Mouse (Mus musculus) hindbrain, embryonic 14.5 days (tissue): ENCODE measurements around the gene Fggy. TPM values are rescaled to one million over a fixed set of nuclear protein-coding genes. Genes with fewer than 3 reads are reported as not detected.
A peak's percentile ranks its signal among the peaks of the same experiment; 100 is the strongest.

ENCODE experiments used
- ATAC-seq: fragments of 200-750 bp; cut with Nextera tagmentation; 2 replicates; pipeline ENCODE4 v1.8.0; 2017; ENCODE audit warnings: moderate number of reproducible peaks, mild to moderate bottlenecking, moderate TSS enrichment, moderate library complexity; ENCODE audit not compliant: low FRiP score
- DNase-seq: peaks from one replicate; pipeline ENCODE4 v3.0.0-alpha.2; 2015; ENCODE audit warnings: low spot score
- H3K27ac ChIP-seq: fragments of 300-500 bp; sonication (generic); 2 replicates; pipeline ENCODE4 v1.5.1; 2014; ENCODE audit warnings: mild to moderate bottlenecking, moderate library complexity
- H3K27me3 ChIP-seq: fragments of 300-500 bp; sonication (generic); 2 replicates; pipeline ENCODE4 v1.6.1; 2014; ENCODE audit warnings: mild to moderate bottlenecking, low read length, mixed read lengths; ENCODE audit not compliant: control insufficient read depth, insufficient read depth
- H3K36me3 ChIP-seq: fragments of 300-500 bp; sonication (generic); replicated peaks from 2 replicates; pipeline ENCODE4 v1.6.1; 2014; ENCODE audit not compliant: control insufficient read depth, insufficient read depth
- H3K4me1 ChIP-seq: fragments of 300-500 bp; sonication (generic); replicated peaks from 2 replicates; pipeline ENCODE4 v1.6.1; 2014; ENCODE audit warnings: antibody characterized with exemption, low read length, mixed read lengths; ENCODE audit not compliant: control insufficient read depth, insufficient read depth
- H3K4me2 ChIP-seq: fragments of 300-500 bp; sonication (generic); replicated peaks from 2 replicates; pipeline ENCODE4 v1.6.1; 2014; ENCODE audit warnings: mild to moderate bottlenecking, moderate library complexity
- H3K4me3 ChIP-seq: fragments of 300-500 bp; sonication (generic); replicated peaks from 2 replicates; pipeline ENCODE4 v1.5.1; 2014; ENCODE audit warnings: mild to moderate bottlenecking, low read length
- H3K9ac ChIP-seq: fragments of 300-500 bp; sonication (generic); 2 replicates; pipeline ENCODE4 v1.6.1; 2014
- H3K9me3 ChIP-seq: fragments of 300-500 bp; sonication (generic); 2 replicates; pipeline ENCODE4 v1.6.1; 2016; ENCODE audit warnings: low read length; ENCODE audit not compliant: control insufficient read depth
- WGBS: fragments of 180-500 bp; shearing (Covaris S2); extraction: QIAGEN DNeasy Blood & Tissue Kit; methylation state at CpG from one replicate; pipeline ENCODE4 v1.1.7; 2014; 5-methylcytosine and 5-hydroxymethylcytosine counted together
- polyA plus RNA-seq: library from polyadenylated mRNA; unstranded; fragments of >200 nt; fragmentation: Nextera tagmentation; extraction: Ambion mirVana; gene quantifications from 2 replicates; pipeline ENCODE4 v1.2.1, GENCODE M21; 2014

The Fggy gene
- polyA plus RNA-seq, 1 experiment from 2014 or later = 7.6 TPM

GRCm38 (mm10) chr4:95542039-95542790, 15.1 kb upstream of the Fggy start:
- DNase-seq (no peak), ATAC-seq (no peak)
- Histone ChIP-seq H3K36me3 (no peaks in the 10 kb centered on the region), H3K4me2 (no peak overlapping the region), H3K27me3 (no peaks in the 10 kb centered on the region), H3K4me1 (no peaks in the 10 kb centered on the region), H3K27ac (no peak overlapping the region), H3K9me3 (no peaks in the 10 kb centered on the region), H3K9ac (no peak overlapping the region), H3K4me3 (no peak overlapping the region)
- WGBS = 95% methylated on average over 4 of the region's 4 CpGs

- Histone ChIP-seq H3K9ac (no peak overlapping the region), H3K36me3 (no peaks in the 10 kb centered on the region), H3K9me3 (no peaks in the 10 kb centered on the region), H3K4me2 (no peak overlapping the region), H3K4me1 (no peaks in the 10 kb centered on the region), H3K4me3 (no peak overlapping the region), H3K27me3 (no peaks in the 10 kb centered on the region), H3K27ac (no peak overlapping the region)
- DNase-seq (no peak), ATAC-seq (no peak)
- WGBS = 92% methylated on average over 4 of the region's 4 CpGs
Observed at GRCm38 (mm10) chr4:95543529-95543928, 13.8 kb upstream of the Fggy start.

- 45% methylated on average over 16 of the region's 16 CpGs for WGBS
- no peak for ATAC-seq
- peak overlapping the region; percentile 80 for H3K27ac ChIP-seq
- DNase-seq = no peak
- peak overlapping the region; percentile 38 for H3K4me3 ChIP-seq
- H3K4me2 ChIP-seq = peak overlapping the region; percentile 67
- H3K9ac ChIP-seq = peak overlapping the region; percentile 67
- H3K4me1 ChIP-seq = no peaks in the 10 kb centered on the region
- no peaks in the 10 kb centered on the region for H3K9me3 ChIP-seq
- no peaks in the 10 kb centered on the region for H3K27me3 ChIP-seq
- H3K36me3 ChIP-seq = no peaks in the 10 kb centered on the region
Observed at GRCm38 (mm10) chr4:95556663-95557332, 509 bp upstream of the Fggy start.

GRCm38 (mm10) chr4:95558271-95558888, 1.1 kb downstream of the Fggy start:
- no peak for ATAC-seq
- Histone ChIP-seq H3K4me2 (no peak overlapping the region), H3K4me3 (no peak overlapping the region), H3K27me3 (no peaks in the 10 kb centered on the region), H3K9ac (no peak overlapping the region), H3K27ac (0 out of 2 replicates have a peak overlapping the region, but pooled peaks have one; percentile 75), H3K9me3 (no peaks in the 10 kb centered on the region), H3K36me3 (no peaks in the 10 kb centered on the region), H3K4me1 (no peaks in the 10 kb centered on the region)
- 57% methylated on average over 4 of the region's 4 CpGs for WGBS
- no peak for DNase-seq

GRCm38 (mm10) chr4:95571621-95572020, 14.3 kb downstream of the Fggy start:
- Histone ChIP-seq H3K4me1 (no peaks in the 10 kb centered on the region), H3K27me3 (no peaks in the 10 kb centered on the region), H3K4me3 (no peak overlapping the region), H3K4me2 (no peak overlapping the region), H3K27ac (no peak overlapping the region), H3K9me3 (no peaks in the 10 kb centered on the region), H3K9ac (no peak overlapping the region), H3K36me3 (no peaks in the 10 kb centered on the region)
- DNase-seq (no peak), ATAC-seq (no peak)
- 83% methylated on average over 3 of the region's 3 CpGs for WGBS

GRCm38 (mm10) chr4:95573704-95574103, 16.4 kb downstream of the Fggy start:
- no peak for DNase-seq
- H3K9ac ChIP-seq = no peak overlapping the region
- no peak overlapping the region for H3K27ac ChIP-seq

DNA sequence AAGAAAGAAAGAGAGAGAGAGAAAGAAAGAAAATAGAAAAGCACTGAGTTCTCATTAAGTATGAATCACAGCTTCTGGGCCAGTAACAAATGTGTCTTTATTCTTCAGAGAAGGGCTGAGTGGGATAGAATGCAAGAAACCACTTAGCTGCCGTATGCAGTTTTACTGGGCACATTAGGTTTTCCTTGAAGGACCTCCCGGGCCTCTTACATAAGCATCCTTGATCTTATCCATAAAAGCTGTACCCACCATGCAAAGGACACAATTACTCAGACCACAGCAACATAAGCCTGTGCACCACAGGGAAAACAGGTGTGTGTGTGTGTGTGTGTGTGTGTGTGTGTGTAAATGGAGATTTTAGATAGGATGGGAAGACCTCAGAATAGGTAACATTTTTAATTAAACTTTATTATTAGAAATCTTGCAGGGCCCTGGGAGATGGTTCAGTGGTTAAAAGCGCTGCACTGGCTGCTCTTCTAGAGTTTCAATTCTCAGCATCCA, 18.2 kb downstream of the Fggy start:
- 84% methylated on average over 3 of the region's 3 CpGs for WGBS
- Histone ChIP-seq H3K36me3 (no peaks in the 10 kb centered on the region), H3K27ac (no peak overlapping the region), H3K9ac (no peak overlapping the region), H3K4me1 (no peaks in the 10 kb centered on the region), H3K9me3 (no peaks in the 10 kb centered on the region), H3K27me3 (no peaks in the 10 kb centered on the region), H3K4me2 (no peak overlapping the region), H3K4me3 (no peak overlapping the region)
- DNase-seq (no peak), ATAC-seq (no peak)

More at GRCm38 (mm10) chr4:95573704-95574103, 16.4 kb downstream of the Fggy start:
- Histone ChIP-seq H3K36me3 (no peaks in the 10 kb centered on the region), H3K4me3 (no peak overlapping the region), H3K4me2 (no peak overlapping the region), H3K27me3 (no peaks in the 10 kb centered on the region), H3K9me3 (no peaks in the 10 kb centered on the region), H3K4me1 (no peaks in the 10 kb centered on the region)
- no peak for ATAC-seq

DNA sequence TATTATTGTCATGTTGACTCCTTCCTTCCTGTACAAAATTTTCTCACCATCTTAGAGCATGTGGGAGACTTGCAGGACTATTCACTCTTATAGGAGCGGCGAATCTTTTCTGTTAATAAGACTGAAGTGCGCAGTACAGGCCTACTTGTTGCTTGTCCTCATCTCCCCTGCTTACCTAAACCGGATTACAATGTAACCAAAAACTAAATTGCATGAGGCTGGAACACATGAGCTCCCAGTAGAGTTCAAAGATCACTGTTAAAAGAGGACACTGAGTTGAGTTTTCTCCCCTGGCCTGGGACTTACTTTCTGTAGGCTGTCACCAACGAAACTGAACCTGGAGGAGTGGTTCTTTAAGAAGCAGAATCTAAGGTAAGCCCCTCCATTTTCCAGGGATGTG, 21.9 kb downstream of the Fggy start:
- ATAC-seq = no peak
- no peak overlapping the region for H3K9ac ChIP-seq
- 92% methylated on average over 5 of the region's 5 CpGs for WGBS

DNA sequence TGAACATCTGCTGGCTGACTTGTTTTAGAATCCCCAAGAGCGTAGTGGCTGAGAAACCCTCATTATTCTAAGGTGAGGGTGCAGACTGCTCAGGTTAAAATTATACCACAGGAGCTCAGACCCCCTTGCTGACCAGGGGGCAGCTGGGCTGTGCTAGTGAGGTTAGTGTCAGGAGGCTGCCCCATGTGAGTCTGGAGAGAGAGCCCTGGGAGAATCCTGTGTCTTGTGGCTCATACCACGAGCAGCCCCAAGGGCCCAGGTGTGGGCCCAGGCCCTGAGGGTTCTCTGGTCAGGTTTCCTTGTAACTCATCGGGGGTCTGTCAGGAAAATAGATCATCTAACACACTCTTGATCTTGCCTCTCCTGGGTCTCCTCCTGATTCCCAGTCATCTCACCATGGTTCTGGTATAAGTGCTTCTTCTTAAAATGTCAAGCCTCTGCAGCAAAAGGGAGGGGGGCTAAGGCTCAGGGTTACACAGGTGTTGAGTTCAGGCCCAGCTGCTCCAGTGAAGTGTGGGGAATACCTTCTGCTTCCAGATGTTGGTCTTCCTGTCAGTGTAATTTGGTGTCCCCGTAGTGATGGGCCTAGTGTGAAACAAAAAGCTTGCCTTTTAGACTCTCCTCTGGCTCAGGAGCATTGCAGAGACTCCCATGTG, 26.9 kb downstream of the Fggy start:
- Histone ChIP-seq H3K4me1 (no peaks in the 10 kb centered on the region), H3K27me3 (no peaks in the 10 kb centered on the region), H3K9ac (no peak overlapping the region), H3K27ac (no peak overlapping the region), H3K36me3 (no peaks in the 10 kb centered on the region), H3K9me3 (no peaks in the 10 kb centered on the region), H3K4me2 (no peak overlapping the region), H3K4me3 (no peak overlapping the region)
- 79% methylated on average over 4 of the region's 4 CpGs for WGBS
- ATAC-seq (no peak), DNase-seq (no peak)

More for the DNA sequence above, 21.9 kb downstream of the Fggy start:
- Histone ChIP-seq H3K36me3 (no peaks in the 10 kb centered on the region), H3K9me3 (no peaks in the 10 kb centered on the region), H3K27me3 (no peaks in the 10 kb centered on the region), H3K4me2 (no peak overlapping the region), H3K4me3 (no peak overlapping the region), H3K4me1 (no peaks in the 10 kb centered on the region), H3K27ac (no peak overlapping the region)
- no peak for DNase-seq
